Mouse (Mus musculus): ENCODE results near the gene 4930432M17Rik. TPM values are rescaled to one million over a fixed set of nuclear protein-coding genes. Genes with fewer than 3 reads are reported as not detected.

The 4930432M17Rik gene
- polyA plus RNA-seq, 1 experiment from 2014 or later, result not detected

- H3K4me1 ChIP-seq (ENCODE audit: control insufficient read depth, insufficient read depth, low read length), result no peaks in the 10 kb centered on the region
- H3K9me3 ChIP-seq (ENCODE audit: control insufficient read depth, low read length), result no peaks in the 10 kb centered on the region
- H3K36me3 ChIP-seq (ENCODE audit: control insufficient read depth, insufficient read depth, low read length), result no peaks in the 10 kb centered on the region
- ATAC-seq (ENCODE audit: low read depth), result no peak
- H3K27me3 ChIP-seq (ENCODE audit: control insufficient read depth, insufficient read depth, low read length), result no peaks in the 10 kb centered on the region
- no peak overlapping the region for H3K27ac ChIP-seq (ENCODE audit: low read depth, low read length)
- H3K4me2 ChIP-seq (ENCODE audit: low read depth, low read length), result no peak overlapping the region
- H3K9ac ChIP-seq (replicated peaks; ENCODE audit: low read depth, low read length), result no peak overlapping the region
- H3K4me3 ChIP-seq (ENCODE audit: low read depth, low read length), result no peak overlapping the region
- WGBS, result 88% methylated on average over 3 of the region's 3 CpGs
These were observed 32.3 kb upstream of the 4930432M17Rik start for GRCm38 (mm10) chr3:121638241-121638640.

DNA sequence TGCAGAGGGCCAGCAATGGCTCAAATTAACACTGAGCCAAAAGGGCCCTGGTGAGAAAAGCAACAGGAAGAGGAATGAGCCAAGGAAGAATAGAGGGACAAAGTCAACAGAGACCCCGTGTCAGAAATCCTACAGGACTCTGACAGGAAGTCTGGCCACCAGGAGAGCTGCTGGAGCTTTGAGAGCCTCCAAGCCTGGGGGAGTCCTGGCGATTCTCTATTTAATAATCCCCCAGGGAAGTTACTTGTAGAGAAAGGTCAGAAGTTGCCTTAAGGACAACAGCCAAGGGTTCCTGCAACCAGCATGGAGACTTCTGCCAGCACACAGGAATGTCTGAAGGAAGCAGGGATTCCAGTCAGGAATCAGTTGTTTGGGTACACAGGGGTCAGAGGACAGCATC, 30.0 kb upstream of the 4930432M17Rik start:
- no peak overlapping the region for H3K4me2 ChIP-seq (ENCODE audit: low read depth, low read length)
- H3K9me3 ChIP-seq (ENCODE audit: control insufficient read depth, low read length), result no peaks in the 10 kb centered on the region
- H3K36me3 ChIP-seq (ENCODE audit: control insufficient read depth, insufficient read depth, low read length), result no peaks in the 10 kb centered on the region
- H3K4me3 ChIP-seq (ENCODE audit: low read depth, low read length), result no peak overlapping the region
- no peaks in the 10 kb centered on the region for H3K27me3 ChIP-seq (ENCODE audit: control insufficient read depth, insufficient read depth, low read length)
- H3K9ac ChIP-seq (replicated peaks; ENCODE audit: low read depth, low read length), result no peak overlapping the region
- H3K27ac ChIP-seq (ENCODE audit: low read depth, low read length), result no peak overlapping the region
- WGBS, result 60% methylated on average over 2 of the region's 2 CpGs
- no peaks in the 10 kb centered on the region for H3K4me1 ChIP-seq (ENCODE audit: control insufficient read depth, insufficient read depth, low read length)
- ATAC-seq (ENCODE audit: low read depth), result no peak

DNA sequence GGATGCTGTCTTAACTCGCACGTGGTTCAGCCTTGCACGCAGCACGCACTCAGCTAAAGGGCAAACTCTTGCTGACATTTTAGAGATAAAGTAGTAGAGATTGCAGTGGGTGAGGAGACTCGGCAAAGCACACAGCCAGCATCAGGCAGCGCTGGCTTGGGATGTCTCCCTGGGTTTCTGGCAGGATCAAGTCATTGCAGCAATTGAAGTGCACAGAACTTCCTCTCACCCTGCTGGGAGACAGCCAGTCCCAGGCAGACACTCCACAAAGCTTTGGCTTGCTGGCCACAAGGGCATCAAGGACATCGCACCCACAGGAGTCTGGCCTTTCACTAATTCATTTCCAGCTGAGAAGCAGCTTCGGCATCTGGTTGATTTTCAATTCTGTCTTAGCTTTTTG, 27.3 kb upstream of the 4930432M17Rik start:
- Histone ChIP-seq H3K4me1 (ENCODE audit: control insufficient read depth, insufficient read depth, low read length) (no peaks in the 10 kb centered on the region), H3K36me3 (ENCODE audit: control insufficient read depth, insufficient read depth, low read length) (no peaks in the 10 kb centered on the region), H3K27ac (ENCODE audit: low read depth, low read length) (no peak overlapping the region), H3K4me2 (ENCODE audit: low read depth, low read length) (no peak overlapping the region), H3K9me3 (ENCODE audit: control insufficient read depth, low read length) (no peaks in the 10 kb centered on the region), H3K9ac (replicated peaks; ENCODE audit: low read depth, low read length) (no peak overlapping the region), H3K27me3 (ENCODE audit: control insufficient read depth, insufficient read depth, low read length) (no peaks in the 10 kb centered on the region), H3K4me3 (ENCODE audit: low read depth, low read length) (no peak overlapping the region)
- ATAC-seq (ENCODE audit: low read depth), result no peak
- 63% methylated on average over 8 of the region's 8 CpGs for WGBS

- Histone ChIP-seq H3K27me3 (ENCODE audit: control insufficient read depth, insufficient read depth, low read length) (no peaks in the 10 kb centered on the region), H3K4me3 (ENCODE audit: low read depth, low read length) (no peak overlapping the region), H3K4me1 (ENCODE audit: control insufficient read depth, insufficient read depth, low read length) (no peaks in the 10 kb centered on the region), H3K36me3 (ENCODE audit: control insufficient read depth, insufficient read depth, low read length) (no peaks in the 10 kb centered on the region), H3K27ac (ENCODE audit: low read depth, low read length) (no peak overlapping the region), H3K9me3 (ENCODE audit: control insufficient read depth, low read length) (no peaks in the 10 kb centered on the region), H3K4me2 (ENCODE audit: low read depth, low read length) (no peak overlapping the region), H3K9ac (replicated peaks; ENCODE audit: low read depth, low read length) (no peak overlapping the region)
- 28% methylated on average over 7 of the region's 7 CpGs for WGBS
- no peak for ATAC-seq (ENCODE audit: low read depth)
These were observed 25.1 kb upstream of the 4930432M17Rik start for GRCm38 (mm10) chr3:121645447-121645846.

GRCm38 (mm10) chr3:121646364-121647048, 24.1 kb upstream of the 4930432M17Rik start:
- no peak for ATAC-seq (ENCODE audit: low read depth)
- no peaks in the 10 kb centered on the region for H3K27me3 ChIP-seq (ENCODE audit: control insufficient read depth, insufficient read depth, low read length)
- no peaks in the 10 kb centered on the region for H3K36me3 ChIP-seq (ENCODE audit: control insufficient read depth, insufficient read depth, low read length)

DNA sequence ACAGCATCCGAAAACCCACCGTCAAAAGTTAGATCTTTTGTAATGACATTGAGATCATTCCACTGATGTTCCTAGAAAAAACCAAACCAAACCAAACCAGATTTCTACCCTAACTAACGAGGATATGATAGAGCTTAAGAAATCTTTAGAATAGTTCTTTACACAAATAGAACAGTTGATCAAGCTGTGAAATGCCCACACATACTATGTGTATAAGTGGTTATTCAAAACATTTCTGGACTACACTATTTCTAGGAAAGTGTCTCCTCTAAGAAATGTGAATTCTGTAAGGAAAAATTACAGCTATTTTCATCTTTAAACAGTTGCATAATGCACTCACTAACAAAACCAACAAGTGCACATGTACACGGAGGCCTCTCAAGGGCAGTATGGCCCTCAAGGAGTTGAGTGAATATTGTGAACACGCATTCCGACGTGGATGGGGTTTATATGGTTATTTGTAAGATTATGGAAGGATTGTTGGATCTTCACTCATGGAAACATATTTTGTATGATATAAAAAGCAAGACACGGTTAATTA, 22.3 kb upstream of the 4930432M17Rik start:
- Histone ChIP-seq H3K4me2 (ENCODE audit: low read depth, low read length) (no peak overlapping the region), H3K27ac (ENCODE audit: low read depth, low read length) (no peak overlapping the region), H3K27me3 (ENCODE audit: control insufficient read depth, insufficient read depth, low read length) (no peaks in the 10 kb centered on the region), H3K9ac (replicated peaks; ENCODE audit: low read depth, low read length) (no peak overlapping the region), H3K4me3 (ENCODE audit: low read depth, low read length) (no peak overlapping the region), H3K36me3 (ENCODE audit: control insufficient read depth, insufficient read depth, low read length) (no peaks in the 10 kb centered on the region), H3K4me1 (ENCODE audit: control insufficient read depth, insufficient read depth, low read length) (no peaks in the 10 kb centered on the region), H3K9me3 (ENCODE audit: control insufficient read depth, low read length) (no peaks in the 10 kb centered on the region)
- ATAC-seq (ENCODE audit: low read depth), result no peak
- WGBS, result 95% methylated on average over 8 of the region's 8 CpGs

More at GRCm38 (mm10) chr3:121646364-121647048, 24.1 kb upstream of the 4930432M17Rik start:
- WGBS, result 59% methylated on average over 9 of the region's 9 CpGs
- no peaks in the 10 kb centered on the region for H3K4me1 ChIP-seq (ENCODE audit: control insufficient read depth, insufficient read depth, low read length)
- H3K4me2 ChIP-seq (ENCODE audit: low read depth, low read length), result no peak overlapping the region
- H3K27ac ChIP-seq (ENCODE audit: low read depth, low read length), result no peak overlapping the region
- no peak overlapping the region for H3K4me3 ChIP-seq (ENCODE audit: low read depth, low read length)
- no peak overlapping the region for H3K9ac ChIP-seq (replicated peaks; ENCODE audit: low read depth, low read length)
- no peaks in the 10 kb centered on the region for H3K9me3 ChIP-seq (ENCODE audit: control insufficient read depth, low read length)

GRCm38 (mm10) chr3:121650052-121650671, 20.4 kb upstream of the 4930432M17Rik start:
- ATAC-seq (ENCODE audit: low read depth), result no peak
- Histone ChIP-seq H3K4me1 (ENCODE audit: control insufficient read depth, insufficient read depth, low read length) (no peaks in the 10 kb centered on the region), H3K36me3 (ENCODE audit: control insufficient read depth, insufficient read depth, low read length) (no peaks in the 10 kb centered on the region), H3K27me3 (ENCODE audit: control insufficient read depth, insufficient read depth, low read length) (no peaks in the 10 kb centered on the region), H3K4me2 (ENCODE audit: low read depth, low read length) (no peak overlapping the region), H3K27ac (ENCODE audit: low read depth, low read length) (no peak overlapping the region), H3K4me3 (ENCODE audit: low read depth, low read length) (no peak overlapping the region), H3K9ac (replicated peaks; ENCODE audit: low read depth, low read length) (no peak overlapping the region), H3K9me3 (ENCODE audit: control insufficient read depth, low read length) (no peaks in the 10 kb centered on the region)
- 73% methylated on average over 10 of the region's 10 CpGs for WGBS

DNA sequence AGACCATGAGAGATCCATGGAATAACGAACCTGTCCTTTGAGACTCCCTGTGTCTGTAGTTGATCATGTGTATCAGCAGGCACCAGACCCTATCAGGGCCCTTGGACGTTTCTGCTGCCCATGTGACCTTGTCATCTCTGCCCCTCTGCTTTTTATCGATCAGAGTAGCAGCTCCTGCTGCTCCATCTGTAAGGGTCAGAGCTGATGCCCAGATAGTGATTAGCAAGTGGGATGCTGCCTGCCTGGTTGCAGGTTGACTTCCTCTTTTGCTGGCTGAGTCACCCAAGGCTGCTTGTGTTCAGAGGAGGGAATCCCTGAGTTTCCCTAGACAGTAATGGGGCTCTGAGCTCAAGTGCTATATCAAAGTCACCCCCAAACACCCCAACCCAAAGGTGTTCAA, 18.9 kb upstream of the 4930432M17Rik start:
- no peak for ATAC-seq (ENCODE audit: low read depth)
- H3K36me3 ChIP-seq (ENCODE audit: control insufficient read depth, insufficient read depth, low read length), result no peaks in the 10 kb centered on the region
- no peaks in the 10 kb centered on the region for H3K9me3 ChIP-seq (ENCODE audit: control insufficient read depth, low read length)
- 84% methylated on average over 3 of the region's 3 CpGs for WGBS
- no peak overlapping the region for H3K4me2 ChIP-seq (ENCODE audit: low read depth, low read length)
- H3K4me3 ChIP-seq (ENCODE audit: low read depth, low read length), result no peak overlapping the region
- no peak overlapping the region for H3K9ac ChIP-seq (replicated peaks; ENCODE audit: low read depth, low read length)
- no peaks in the 10 kb centered on the region for H3K4me1 ChIP-seq (ENCODE audit: control insufficient read depth, insufficient read depth, low read length)
- H3K27ac ChIP-seq (ENCODE audit: low read depth, low read length), result no peak overlapping the region
- H3K27me3 ChIP-seq (ENCODE audit: control insufficient read depth, insufficient read depth, low read length), result no peaks in the 10 kb centered on the region

- whole genome bisulfite sequencing, result 63% methylated on average over 1 of the region's 1 CpGs
- Histone ChIP-seq H3K9ac (replicated peaks; ENCODE audit: low read depth, low read length) (no peak overlapping the region), H3K36me3 (ENCODE audit: control insufficient read depth, insufficient read depth, low read length) (no peaks in the 10 kb centered on the region), H3K27ac (ENCODE audit: low read depth, low read length) (no peak overlapping the region), H3K9me3 (ENCODE audit: control insufficient read depth, low read length) (no peaks in the 10 kb centered on the region), H3K4me1 (ENCODE audit: control insufficient read depth, insufficient read depth, low read length) (no peaks in the 10 kb centered on the region), H3K27me3 (ENCODE audit: control insufficient read depth, insufficient read depth, low read length) (no peaks in the 10 kb centered on the region), H3K4me3 (ENCODE audit: low read depth, low read length) (no peak overlapping the region), H3K4me2 (ENCODE audit: low read depth, low read length) (no peak overlapping the region)
- ATAC-seq (ENCODE audit: low read depth), result no peak
These were observed 18.4 kb upstream of the 4930432M17Rik start for GRCm38 (mm10) chr3:121652186-121652585.
